Mouse (Mus musculus) c-Kit-positive CD71-positive TER-119-negative erythroid progenitor cells, embryonic 14.5 days (primary cell): ENCODE data around the gene Ehbp1.

Experiments
- DNase-seq: peaks from one replicate; pipeline ENCODE4 v3.0.0-alpha.2; 2013; ENCODE audit warnings: low read depth

The Ehbp1 gene

GRCm38 (mm10) chr11:22342242-22343207, at the start of gene Ehbp1:
Gene Ehbp1 (minus strand): TSS chr11:22342292.
- no peak for DNase-seq

- DNase-seq: no peak
Observed at GRCm38 (mm10) chr11:22387472-22388098, 45.5 kb upstream of the Ehbp1 start.

GRCm38 (mm10) chr11:22383532-22383931, 41.4 kb upstream of the Ehbp1 start:
- DNase-seq: no peak

- no peak for DNase-seq
Observed at GRCm38 (mm10) chr11:22374811-22375210, 32.7 kb upstream of the Ehbp1 start.

- no peak for DNase-seq
Observed at GRCm38 (mm10) chr11:22373290-22373674, 31.2 kb upstream of the Ehbp1 start.

GRCm38 (mm10) chr11:22372609-22373289, 30.7 kb upstream of the Ehbp1 start:
- no peak for DNase-seq

- DNase-seq: no peak
Observed at GRCm38 (mm10) chr11:22369841-22370240, 27.7 kb upstream of the Ehbp1 start.

GRCm38 (mm10) chr11:22368621-22369020, 26.5 kb upstream of the Ehbp1 start:
- DNase-seq: no peak

- no peak for DNase-seq
Observed at GRCm38 (mm10) chr11:22366486-22366885, 24.4 kb upstream of the Ehbp1 start.

- no peak for DNase-seq
Observed at GRCm38 (mm10) chr11:22353962-22354621, 12.0 kb upstream of the Ehbp1 start.

- DNase-seq: no peak
Observed at GRCm38 (mm10) chr11:22349945-22350344, 7.9 kb upstream of the Ehbp1 start.

- no peak for DNase-seq
Observed at GRCm38 (mm10) chr11:22348536-22348910, 6.4 kb upstream of the Ehbp1 start.

GRCm38 (mm10) chr11:22347651-22348535, 5.8 kb upstream of the Ehbp1 start:
- no peak for DNase-seq

GRCm38 (mm10) chr11:22327302-22327910, 14.7 kb downstream of the Ehbp1 start:
- DNase-seq: no peak

GRCm38 (mm10) chr11:22317824-22318411, 24.2 kb downstream of the Ehbp1 start:
- DNase-seq: no peak

- no peak for DNase-seq
Observed at GRCm38 (mm10) chr11:22315801-22316200, 26.3 kb downstream of the Ehbp1 start.

- DNase-seq: no peak
Observed at GRCm38 (mm10) chr11:22301164-22301563, 40.9 kb downstream of the Ehbp1 start.

GRCm38 (mm10) chr11:22289164-22289563, 52.9 kb downstream of the Ehbp1 start:
- no peak for DNase-seq

GRCm38 (mm10) chr11:22287513-22287900, 54.6 kb downstream of the Ehbp1 start:
- no peak for DNase-seq

- DNase-seq: peak; percentile 77
Observed at GRCm38 (mm10) chr11:22286885-22287512, 55.1 kb downstream of the Ehbp1 start.
